Mouse (Mus musculus): ENCODE data around the gene Pars2. TPM values are rescaled to one million over a fixed set of nuclear protein-coding genes. Genes with fewer than 3 reads are reported as not detected.

Pars2 gene
- polyA plus RNA-seq, 1 experiment from 2014 or later: 17.9 TPM

GRCm38 (mm10) chr4:106663956-106664470 lies 13.1 kb downstream of the Pars2 start:
- Histone ChIP-seq H3K36me3 (ENCODE audit: insufficient read depth, low read length) (peaks cover 79% of the 10 kb centered on the region), H3K27me3 (ENCODE audit: insufficient read depth, low read length) (no peaks in the 10 kb centered on the region), H3K4me2 (replicated peaks; ENCODE audit: low read depth, low read length) (no peak overlapping the region), H3K9ac (replicated peaks; ENCODE audit: low read length) (no peak overlapping the region), H3K4me3 (ENCODE audit: low read length) (no peak overlapping the region), H3K9me3 (ENCODE audit: low read length) (no peaks in the 10 kb centered on the region), H3K4me1 (ENCODE audit: insufficient read depth, low read length) (no peaks in the 10 kb centered on the region), H3K27ac (ENCODE audit: low read length) (peak overlapping the region; percentile 55; the same call in 1 of the 2 replicates)
- 86% methylated on average over 5 of the region's 5 CpGs for WGBS
- ATAC-seq (ENCODE audit: low FRiP score, low TSS enrichment): no peak

GRCm38 (mm10) chr4:106664697-106665096 lies 13.8 kb downstream of the Pars2 start:
- H3K27ac ChIP-seq (ENCODE audit: low read length): peak overlapping the region; percentile 55; the same call in 1 of the 2 replicates
- H3K36me3 ChIP-seq (ENCODE audit: insufficient read depth, low read length): peaks cover 81% of the 10 kb centered on the region
- H3K27me3 ChIP-seq (ENCODE audit: insufficient read depth, low read length): no peaks in the 10 kb centered on the region
- no peak overlapping the region for H3K9ac ChIP-seq (replicated peaks; ENCODE audit: low read length)
- H3K4me2 ChIP-seq (replicated peaks; ENCODE audit: low read depth, low read length): no peak overlapping the region
- ATAC-seq (ENCODE audit: low FRiP score, low TSS enrichment): peak; percentile 49; the same call in 1 of the 2 replicates
- H3K9me3 ChIP-seq (ENCODE audit: low read length): no peaks in the 10 kb centered on the region
- H3K4me1 ChIP-seq (ENCODE audit: insufficient read depth, low read length): no peaks in the 10 kb centered on the region
- 74% methylated on average over 6 of the region's 6 CpGs for WGBS
- no peak overlapping the region for H3K4me3 ChIP-seq (ENCODE audit: low read length)

GRCm38 (mm10) chr4:106665269-106665668 lies 14.4 kb downstream of the Pars2 start:
- no peaks in the 10 kb centered on the region for H3K27me3 ChIP-seq (ENCODE audit: insufficient read depth, low read length)
- no peaks in the 10 kb centered on the region for H3K9me3 ChIP-seq (ENCODE audit: low read length)

GRCm38 (mm10) chr4:106665673-106666072 lies 14.8 kb downstream of the Pars2 start:
- no peaks in the 10 kb centered on the region for H3K9me3 ChIP-seq (ENCODE audit: low read length)
- H3K9ac ChIP-seq (replicated peaks; ENCODE audit: low read length): no peak overlapping the region
- WGBS: 73% methylated on average over 10 of the region's 10 CpGs
- H3K4me1 ChIP-seq (ENCODE audit: insufficient read depth, low read length): no peaks in the 10 kb centered on the region
- peaks cover 83% of the 10 kb centered on the region for H3K36me3 ChIP-seq (ENCODE audit: insufficient read depth, low read length)
- ATAC-seq (ENCODE audit: low FRiP score, low TSS enrichment): no peak
- H3K27ac ChIP-seq (ENCODE audit: low read length): peak overlapping the region; percentile 43; the same call in 1 of the 2 replicates
- H3K4me2 ChIP-seq (replicated peaks; ENCODE audit: low read depth, low read length): no peak overlapping the region
- no peaks in the 10 kb centered on the region for H3K27me3 ChIP-seq (ENCODE audit: insufficient read depth, low read length)
- H3K4me3 ChIP-seq (ENCODE audit: low read length): no peak overlapping the region

More at GRCm38 (mm10) chr4:106665269-106665668, 14.4 kb downstream of the Pars2 start:
- Histone ChIP-seq H3K36me3 (ENCODE audit: insufficient read depth, low read length) (peaks cover 81% of the 10 kb centered on the region), H3K4me2 (replicated peaks; ENCODE audit: low read depth, low read length) (no peak overlapping the region), H3K9ac (replicated peaks; ENCODE audit: low read length) (no peak overlapping the region), H3K4me1 (ENCODE audit: insufficient read depth, low read length) (no peaks in the 10 kb centered on the region), H3K27ac (ENCODE audit: low read length) (peak overlapping the region; percentile 55; the same call in 1 of the 2 replicates), H3K4me3 (ENCODE audit: low read length) (no peak overlapping the region)
- 98% methylated on average over 2 of the region's 2 CpGs for WGBS
- no peak for ATAC-seq (ENCODE audit: low FRiP score, low TSS enrichment)

- 83% methylated on average over 2 of the region's 2 CpGs for WGBS
- Histone ChIP-seq H3K4me3 (ENCODE audit: low read length) (no peak overlapping the region), H3K27me3 (ENCODE audit: insufficient read depth, low read length) (no peaks in the 10 kb centered on the region), H3K4me2 (replicated peaks; ENCODE audit: low read depth, low read length) (no peak overlapping the region), H3K27ac (ENCODE audit: low read length) (no peak overlapping the region), H3K36me3 (ENCODE audit: insufficient read depth, low read length) (peaks cover 87% of the 10 kb centered on the region), H3K9ac (replicated peaks; ENCODE audit: low read length) (no peak overlapping the region), H3K4me1 (ENCODE audit: insufficient read depth, low read length) (no peaks in the 10 kb centered on the region), H3K9me3 (ENCODE audit: low read length) (no peaks in the 10 kb centered on the region)
- ATAC-seq (ENCODE audit: low FRiP score, low TSS enrichment): no peak
Observed at GRCm38 (mm10) chr4:106666546-106666945, 15.7 kb downstream of the Pars2 start.

- Histone ChIP-seq H3K4me2 (replicated peaks; ENCODE audit: low read depth, low read length) (no peak overlapping the region), H3K4me1 (ENCODE audit: insufficient read depth, low read length) (peaks cover 8% of the 10 kb centered on the region), H3K4me3 (ENCODE audit: low read length) (no peak overlapping the region), H3K9ac (replicated peaks; ENCODE audit: low read length) (no peak overlapping the region), H3K9me3 (ENCODE audit: low read length) (no peaks in the 10 kb centered on the region), H3K27ac (ENCODE audit: low read length) (no peak overlapping the region), H3K36me3 (ENCODE audit: insufficient read depth, low read length) (peaks cover 38% of the 10 kb centered on the region), H3K27me3 (ENCODE audit: insufficient read depth, low read length) (no peaks in the 10 kb centered on the region)
- no peak for ATAC-seq (ENCODE audit: low FRiP score, low TSS enrichment)
- WGBS: 81% methylated on average over 5 of the region's 5 CpGs
Observed at GRCm38 (mm10) chr4:106676749-106677148, 25.9 kb downstream of the Pars2 start.

- peak within 1 kb of the TSS; percentile 95 for H3K4me3 ChIP-seq (ENCODE audit: low read length)
- no peaks in the 10 kb centered on the region for H3K9me3 ChIP-seq (ENCODE audit: low read length)
- H3K4me2 ChIP-seq (replicated peaks; ENCODE audit: low read depth, low read length): peak within 1 kb of the TSS; percentile 93
- H3K9ac ChIP-seq (replicated peaks; ENCODE audit: low read length): peak within 1 kb of the TSS; percentile 93
- ATAC-seq (ENCODE audit: low FRiP score, low TSS enrichment): peak; percentile 97
- peak within 1 kb of the TSS; percentile 73; the same call in 1 of the 2 replicates for H3K27ac ChIP-seq (ENCODE audit: low read length)
- H3K4me1 ChIP-seq (ENCODE audit: insufficient read depth, low read length): peaks cover 8% of the 10 kb centered on the region
- no peaks in the 10 kb centered on the region for H3K27me3 ChIP-seq (ENCODE audit: insufficient read depth, low read length)
- H3K36me3 ChIP-seq (ENCODE audit: insufficient read depth, low read length): peaks cover 22% of the 10 kb centered on the region
- under 1% methylated on average over 43 of the region's 43 CpGs for WGBS
Observed at GRCm38 (mm10) chr4:106678442-106679118, 27.7 kb downstream of the Pars2 start, which contains the start of gene Ttc4. Ttc4 (minus strand) TSS chr4:106678944.

GRCm38 (mm10) chr4:106679152-106679551 lies 28.3 kb downstream of the Pars2 start:
- Histone ChIP-seq H3K27me3 (ENCODE audit: insufficient read depth, low read length) (no peaks in the 10 kb centered on the region), H3K9ac (replicated peaks; ENCODE audit: low read length) (no peak overlapping the region), H3K36me3 (ENCODE audit: insufficient read depth, low read length) (peaks cover 18% of the 10 kb centered on the region), H3K4me2 (replicated peaks; ENCODE audit: low read depth, low read length) (peak overlapping the region; percentile 93; the same call in 1 of the 2 replicates), H3K4me3 (ENCODE audit: low read length) (peak overlapping the region; percentile 95), H3K9me3 (ENCODE audit: low read length) (no peaks in the 10 kb centered on the region), H3K27ac (ENCODE audit: low read length) (no peak overlapping the region), H3K4me1 (ENCODE audit: insufficient read depth, low read length) (peaks cover 8% of the 10 kb centered on the region)
- WGBS: 45% methylated on average over 3 of the region's 3 CpGs
- peak; percentile 55 for ATAC-seq (ENCODE audit: low FRiP score, low TSS enrichment)

- ATAC-seq (ENCODE audit: low FRiP score, low TSS enrichment): no peak
- Histone ChIP-seq H3K36me3 (ENCODE audit: insufficient read depth, low read length) (peaks cover 10% of the 10 kb centered on the region; the same call in 1 of the 2 replicates), H3K4me3 (ENCODE audit: low read length) (no peak overlapping the region), H3K27me3 (ENCODE audit: insufficient read depth, low read length) (no peaks in the 10 kb centered on the region), H3K4me1 (ENCODE audit: insufficient read depth, low read length) (peaks cover 8% of the 10 kb centered on the region), H3K9me3 (ENCODE audit: low read length) (no peaks in the 10 kb centered on the region), H3K4me2 (replicated peaks; ENCODE audit: low read depth, low read length) (no peak overlapping the region), H3K9ac (replicated peaks; ENCODE audit: low read length) (no peak overlapping the region), H3K27ac (ENCODE audit: low read length) (no peak overlapping the region)
- WGBS: 53% methylated on average over 2 of the region's 2 CpGs
Observed at GRCm38 (mm10) chr4:106680955-106681354, 30.1 kb downstream of the Pars2 start.

Measured in kidney, embryonic 16.5 days (tissue).